Mouse (Mus musculus): ENCODE measurements around the gene Cldn20.

Gene Cldn20

DNA sequence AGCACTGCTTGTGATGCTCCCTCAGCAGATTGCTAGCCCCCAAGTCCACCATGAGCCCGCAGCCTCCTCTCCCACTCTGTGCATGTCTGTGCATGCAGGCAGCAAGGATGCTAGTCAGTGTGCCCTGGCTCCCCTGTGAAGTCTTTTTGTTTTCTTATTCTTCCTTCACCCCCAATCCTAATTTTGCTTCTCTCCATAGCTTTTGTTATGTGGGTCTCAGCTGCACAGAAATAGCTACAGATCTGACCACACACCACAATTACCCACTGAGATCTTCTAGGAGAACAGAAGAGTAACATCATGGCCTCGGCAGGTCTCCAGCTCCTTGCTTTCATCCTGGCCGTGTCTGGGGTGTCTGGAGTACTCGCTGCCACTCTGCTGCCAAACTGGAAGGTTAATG lies at the start of gene Cldn20:
Gene Cldn20 (plus strand): TSS at position 301 of the 400 bp plus-strand sequence.
- DNase-seq: no peak

DNA sequence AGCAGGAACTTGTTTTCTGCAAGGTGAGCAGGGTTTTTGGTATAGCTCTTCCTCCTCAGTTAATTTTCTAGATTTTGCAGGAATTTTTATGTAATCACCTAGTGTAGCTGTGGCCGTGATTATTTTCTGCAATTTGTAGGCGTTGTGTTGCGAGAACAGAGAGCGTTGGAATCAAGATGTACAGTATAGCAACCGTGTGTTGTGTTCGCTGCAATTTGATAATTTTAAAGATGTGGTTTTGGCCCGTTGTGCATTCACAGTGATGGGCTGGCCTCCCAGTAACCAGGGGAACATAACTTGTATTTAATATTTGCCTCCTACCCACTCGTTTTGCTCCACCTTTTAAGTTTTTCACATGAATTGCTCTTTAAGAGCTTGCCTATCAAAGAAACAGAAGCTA lies 49.3 kb upstream of the Cldn20 start:
- DNase-seq: no peak

DNA sequence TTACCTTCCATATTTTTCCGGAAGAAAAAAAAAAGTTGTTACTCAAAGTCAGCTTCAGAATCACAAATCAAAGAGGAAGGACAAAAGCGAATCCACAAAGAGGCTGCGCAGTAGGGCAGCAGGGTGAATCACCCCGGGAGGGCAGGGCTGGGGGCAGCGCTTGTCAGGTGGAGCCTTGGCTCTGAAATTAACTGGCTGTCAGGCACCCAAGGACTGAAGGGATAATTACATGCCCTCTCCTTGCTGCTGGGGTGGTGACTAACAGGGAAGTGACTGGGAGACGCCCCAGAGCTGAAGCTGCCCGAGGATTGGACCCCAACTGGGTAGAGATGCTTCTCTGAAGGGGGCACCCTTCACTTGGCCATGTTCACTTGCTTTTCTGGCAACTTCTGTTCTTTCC lies 46.5 kb upstream of the Cldn20 start:
- DNase-seq: no peak

DNA sequence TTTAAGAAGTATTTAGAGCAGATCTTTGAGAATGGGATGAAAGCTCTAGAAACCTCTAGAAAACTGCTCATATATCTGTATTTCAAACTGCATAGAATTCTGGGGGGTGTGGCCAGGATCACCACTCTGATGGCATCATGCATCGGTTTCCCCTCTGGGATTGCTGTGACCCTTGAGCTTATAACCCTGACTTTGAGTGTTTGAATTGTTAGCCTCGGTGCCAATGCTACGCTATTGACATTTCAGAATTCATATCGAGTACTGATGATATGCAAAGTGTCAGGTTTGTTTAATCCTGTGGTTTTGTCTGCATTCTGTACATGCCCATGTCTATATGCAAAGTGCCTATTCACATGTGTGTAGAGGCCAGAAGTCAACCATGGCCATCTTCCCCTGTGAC lies 45.1 kb upstream of the Cldn20 start:
- DNase-seq: no peak

DNA sequence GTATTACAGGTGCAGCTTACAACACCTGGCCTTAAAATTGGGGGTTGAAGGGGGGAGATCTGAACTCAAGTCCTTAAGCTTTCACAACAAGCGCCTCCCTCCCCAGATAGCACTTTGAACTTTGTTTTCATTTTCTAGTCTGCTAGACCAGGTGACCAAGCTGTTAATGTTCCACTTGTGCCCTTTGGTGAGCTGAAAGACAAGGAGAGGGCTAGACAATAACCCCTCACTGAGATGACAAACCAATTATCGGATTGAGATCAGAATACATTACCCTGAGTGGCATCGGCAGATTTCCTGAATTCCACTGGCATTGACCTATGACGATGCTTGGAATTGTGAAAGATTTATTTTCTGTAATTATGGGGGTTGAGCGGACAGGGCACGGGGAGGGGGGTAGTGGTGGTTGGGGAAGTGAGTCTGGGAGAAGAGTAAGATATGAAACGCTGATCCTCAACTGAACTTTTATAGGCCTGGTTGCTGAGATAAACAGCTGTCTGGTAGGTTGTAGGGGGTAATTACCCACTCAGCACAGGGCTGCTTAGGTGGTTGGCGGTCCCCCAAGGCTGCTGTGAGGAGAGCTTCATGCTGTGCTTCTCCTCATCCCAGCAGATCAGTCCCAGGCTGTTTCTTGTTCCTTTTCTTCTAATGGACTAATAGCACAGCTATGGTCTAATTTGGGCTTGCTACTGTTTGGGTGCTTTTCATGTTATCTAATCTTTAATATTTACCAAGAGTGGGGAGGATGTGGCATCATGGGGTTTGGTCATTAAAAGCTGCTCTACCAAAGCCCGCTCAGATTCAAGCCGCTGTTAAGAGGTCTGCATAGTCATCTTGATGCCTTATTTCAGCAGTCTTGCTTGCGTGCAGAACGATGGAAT lies 44.4 kb upstream of the Cldn20 start:
- DNase-seq: peak; percentile 28 to 35

DNA sequence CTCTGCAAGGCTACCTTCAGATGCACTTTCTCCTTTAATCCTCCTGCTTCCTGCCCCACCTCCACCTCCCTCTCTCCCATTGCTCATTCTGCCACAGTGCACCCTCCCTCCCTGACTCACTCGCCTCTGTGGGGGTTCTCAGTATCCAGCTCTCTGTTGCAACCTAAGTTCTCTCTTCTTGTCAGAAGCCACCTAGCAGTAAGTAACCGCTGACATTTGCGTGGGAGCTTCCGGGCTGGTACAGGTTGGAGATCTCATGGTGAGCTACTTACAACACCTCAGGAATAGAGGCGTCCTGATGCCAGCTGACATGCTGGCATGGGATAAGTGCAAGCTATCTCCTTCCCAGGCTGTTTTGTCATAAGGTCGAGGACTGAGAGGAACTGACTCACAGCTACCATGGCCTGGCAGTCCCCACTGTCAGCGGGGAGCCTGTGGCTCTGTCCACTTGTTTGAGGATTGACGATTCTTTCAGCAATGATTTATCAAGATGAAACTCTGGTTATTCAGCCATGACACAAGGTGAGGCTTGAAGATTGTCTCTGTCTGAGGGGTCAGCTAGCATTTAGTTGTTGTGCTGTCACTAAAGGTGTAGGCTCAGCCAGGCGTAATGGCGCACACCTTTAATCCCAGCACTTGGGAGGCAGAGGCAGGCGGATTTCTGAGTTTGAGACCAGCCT lies 42.0 kb upstream of the Cldn20 start:
- peak in 1 of 2 experiments; percentile 44 for DNase-seq

DNA sequence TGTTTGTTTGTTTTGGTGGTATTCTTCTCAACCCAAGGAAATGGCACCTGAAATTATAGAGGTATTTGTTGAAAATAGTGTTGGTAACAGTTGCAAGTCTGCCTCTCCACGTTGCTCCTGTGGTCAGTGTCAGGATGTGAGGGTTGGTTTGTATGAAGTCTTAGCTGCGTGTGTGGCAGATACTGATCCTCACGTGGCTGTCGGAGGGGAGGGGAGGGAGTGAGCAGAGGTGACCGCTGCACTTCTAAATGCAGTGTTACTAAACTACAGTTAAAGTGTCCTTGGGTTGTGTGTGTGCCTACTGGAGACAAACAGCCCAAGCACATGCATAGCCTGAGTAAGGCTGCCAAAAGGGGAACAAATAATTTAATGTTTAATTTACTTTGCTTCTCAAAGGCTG lies 41.3 kb upstream of the Cldn20 start:
- DNase-seq: no peak

DNA sequence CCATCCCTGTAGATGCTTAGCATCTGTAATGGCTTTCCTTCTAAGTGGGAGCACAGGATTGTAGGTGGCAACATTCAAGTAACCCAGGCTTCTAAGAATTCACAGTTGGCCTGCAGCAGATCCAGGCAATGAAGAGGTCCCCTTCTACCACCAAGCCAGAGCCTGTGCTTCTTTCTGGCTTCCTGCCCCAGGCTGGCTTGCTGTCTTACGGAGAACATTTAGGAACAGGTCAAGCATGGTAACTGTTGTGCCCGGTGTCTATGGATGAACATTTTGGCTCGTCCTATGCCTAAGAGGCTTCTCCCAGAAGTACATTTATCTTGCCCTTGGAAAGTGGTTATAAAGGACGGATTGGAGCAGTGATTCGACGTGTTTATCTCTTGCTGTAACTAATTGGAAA lies 40.7 kb upstream of the Cldn20 start:
- DNase-seq: no peak

DNA sequence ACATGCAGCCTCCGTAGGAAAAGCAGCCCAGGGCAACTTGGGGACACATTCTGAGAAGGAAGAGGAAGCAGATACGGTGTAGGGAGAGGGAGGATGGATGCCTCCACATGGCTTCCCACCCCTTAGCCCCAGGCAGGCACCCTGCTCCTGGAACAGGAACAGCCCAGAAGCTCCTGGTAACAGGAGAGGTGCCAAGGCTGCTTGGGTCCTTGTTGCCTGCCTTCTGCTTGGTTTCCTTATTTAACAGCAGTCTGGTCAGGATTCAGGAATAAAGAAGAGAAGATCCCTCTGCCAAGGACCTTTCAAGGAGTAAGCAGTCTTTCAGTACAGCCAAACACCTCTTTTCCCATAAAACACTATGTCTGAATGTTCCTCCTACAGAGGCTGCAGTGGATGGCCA lies 36.8 kb upstream of the Cldn20 start:
- DNase-seq: no peak

DNA sequence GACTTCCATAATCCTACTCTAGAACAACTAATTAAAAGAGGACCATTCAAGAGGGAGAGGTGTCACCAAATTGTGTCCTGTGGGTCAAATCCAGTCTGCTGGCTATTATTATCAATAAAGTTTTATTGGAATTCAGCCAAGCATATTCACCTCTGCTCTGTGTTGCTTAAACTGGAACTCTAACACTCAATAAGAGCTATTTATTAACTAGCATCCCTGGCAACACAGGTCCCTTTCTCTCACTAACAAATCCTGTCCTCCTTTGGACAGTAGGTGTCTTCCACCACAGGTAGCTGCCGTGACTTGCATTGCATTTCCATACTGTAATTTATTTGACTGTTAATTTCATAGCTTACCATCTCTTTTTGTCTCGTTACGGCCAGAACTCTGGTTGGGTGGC lies 36.3 kb upstream of the Cldn20 start:
- peak; percentile 28 to 52 for DNase-seq

DNA sequence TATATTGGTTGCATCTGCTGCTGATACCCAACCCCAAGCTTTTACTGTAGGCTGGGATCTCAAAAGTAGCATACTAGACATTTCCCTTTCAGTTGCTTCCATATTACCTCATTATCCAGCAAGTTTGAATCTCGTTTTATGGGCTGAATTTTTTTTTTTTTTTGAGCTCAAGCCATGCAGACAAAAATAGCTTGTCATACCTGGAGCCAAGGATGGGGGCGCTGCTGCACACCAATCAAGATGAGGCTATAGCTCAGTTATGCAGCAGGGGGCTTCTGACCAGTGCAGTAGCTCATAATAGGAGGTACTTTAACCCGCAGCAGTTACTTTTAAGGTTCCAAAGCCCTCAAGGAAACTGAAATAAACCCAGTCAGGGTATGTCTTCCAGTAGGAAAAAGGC lies 34.3 kb upstream of the Cldn20 start:
- DNase-seq: peak in 1 of 2 experiments; percentile 35

DNA sequence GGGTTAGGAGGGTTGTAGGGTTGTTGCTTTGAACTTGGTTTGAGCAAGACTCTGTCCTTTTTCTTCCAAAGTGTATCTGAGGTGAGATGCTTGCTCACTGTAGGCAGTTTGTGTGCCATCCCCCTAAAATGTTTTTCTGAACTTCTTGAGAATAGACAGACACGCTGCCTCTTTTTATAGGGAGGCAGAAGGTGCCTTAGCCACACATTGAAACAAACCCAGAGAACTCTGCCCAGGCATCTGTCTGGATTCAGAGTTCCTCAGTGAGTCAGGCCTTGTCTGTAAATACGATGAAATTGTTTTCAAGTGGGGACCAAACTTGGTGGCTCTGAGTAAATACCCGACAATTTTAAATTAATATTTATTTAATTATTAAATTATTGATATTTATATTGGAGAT lies 33.8 kb upstream of the Cldn20 start:
- no peak for DNase-seq

DNA sequence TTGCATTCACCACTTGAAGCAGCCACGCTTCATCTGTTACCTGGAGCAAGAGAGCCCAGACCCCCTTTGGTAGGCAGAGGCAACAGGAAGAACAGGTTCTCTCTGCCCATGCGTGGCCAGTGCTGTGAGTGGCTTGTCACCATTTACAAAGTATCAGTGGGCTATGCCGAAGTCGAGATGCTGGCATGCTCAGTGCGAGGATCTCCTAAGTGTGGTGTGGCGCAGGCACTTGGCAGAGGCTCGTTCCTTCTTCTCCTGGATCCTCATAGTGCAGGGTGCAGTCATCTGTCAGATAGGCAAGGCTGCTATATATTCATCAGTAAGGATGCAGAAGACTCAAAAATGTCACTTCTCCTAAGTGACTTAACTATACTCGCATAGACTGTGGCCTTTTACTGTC lies 32.9 kb upstream of the Cldn20 start:
- DNase-seq: no peak

DNA sequence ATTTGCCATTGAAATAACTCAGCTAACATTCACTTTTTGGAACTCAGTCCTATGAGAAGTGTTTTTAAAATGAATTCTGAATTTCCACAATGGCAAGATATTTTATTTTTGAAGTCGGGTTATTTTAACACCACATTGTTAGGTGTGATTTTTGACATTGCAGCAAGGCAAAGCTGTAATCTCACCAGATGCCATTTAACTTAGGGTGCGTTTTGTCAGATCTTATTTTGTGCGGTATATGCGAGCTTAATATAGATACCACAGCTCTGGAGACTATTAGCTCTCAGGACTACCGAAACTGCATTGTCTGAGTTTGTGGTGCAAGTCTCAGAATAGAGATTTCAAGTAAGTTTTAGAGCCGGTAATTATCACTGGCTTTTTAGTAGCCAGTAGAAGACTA lies 32.3 kb upstream of the Cldn20 start:
- DNase-seq: no peak

DNA sequence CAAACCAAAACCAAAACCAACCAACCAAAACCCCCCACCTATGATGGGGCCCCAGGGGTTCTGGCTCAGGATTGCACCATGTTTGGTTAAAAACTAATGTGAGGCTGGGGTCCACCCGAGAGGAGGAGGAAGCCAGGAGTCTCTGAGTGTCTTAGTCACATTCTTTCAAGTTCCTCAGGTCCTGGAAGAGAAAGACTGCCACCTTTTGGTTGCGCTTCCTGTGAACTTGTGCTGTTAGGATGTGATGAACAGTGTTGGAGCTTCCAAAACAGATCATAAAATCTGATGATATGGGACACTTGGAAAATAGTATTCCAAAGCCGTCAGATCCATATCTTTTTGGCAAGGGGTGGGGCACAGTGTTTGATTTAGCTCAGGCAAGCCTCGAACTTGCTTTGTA lies 31.4 kb upstream of the Cldn20 start:
- no peak for DNase-seq

DNA sequence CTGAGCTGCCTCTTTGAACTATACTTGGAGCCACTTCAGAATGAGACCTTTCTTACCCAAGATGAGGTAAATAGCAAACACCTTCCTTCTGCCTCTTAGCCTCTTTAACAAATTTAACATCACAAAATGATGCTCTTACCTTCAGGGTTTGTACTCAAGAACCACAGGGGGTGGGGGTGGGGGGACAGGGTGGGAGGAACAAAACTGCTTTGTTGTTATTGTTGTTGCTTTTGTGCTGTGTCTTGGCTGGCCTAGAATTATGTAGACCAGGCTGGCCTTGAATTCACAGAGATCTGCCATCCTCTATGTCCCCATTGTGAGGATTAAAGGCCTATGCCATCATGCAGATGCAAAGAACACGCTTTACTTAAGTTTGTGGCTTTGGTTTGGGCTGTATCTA lies 26.6 kb upstream of the Cldn20 start:
- no peak for DNase-seq

DNA sequence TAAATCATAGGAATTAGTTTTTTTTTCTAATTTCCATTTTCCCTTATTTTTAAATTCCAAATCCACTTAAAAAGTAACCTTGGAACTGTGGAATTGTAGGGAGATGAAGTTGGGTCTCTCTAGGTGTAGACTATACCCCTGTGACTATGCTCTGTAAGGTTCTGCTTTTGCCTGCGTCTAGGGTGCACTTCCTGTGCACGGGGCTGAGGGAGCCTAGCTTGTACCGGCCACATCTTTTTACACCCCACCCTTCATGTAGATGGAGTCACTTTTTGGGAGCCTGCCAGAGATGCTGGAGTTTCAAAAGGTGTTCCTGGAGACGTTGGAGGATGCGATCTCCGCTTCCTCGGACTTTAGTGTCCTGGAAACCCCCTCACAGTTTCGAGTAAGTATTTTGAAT lies 25.8 kb upstream of the Cldn20 start:
- DNase-seq: no peak

DNA sequence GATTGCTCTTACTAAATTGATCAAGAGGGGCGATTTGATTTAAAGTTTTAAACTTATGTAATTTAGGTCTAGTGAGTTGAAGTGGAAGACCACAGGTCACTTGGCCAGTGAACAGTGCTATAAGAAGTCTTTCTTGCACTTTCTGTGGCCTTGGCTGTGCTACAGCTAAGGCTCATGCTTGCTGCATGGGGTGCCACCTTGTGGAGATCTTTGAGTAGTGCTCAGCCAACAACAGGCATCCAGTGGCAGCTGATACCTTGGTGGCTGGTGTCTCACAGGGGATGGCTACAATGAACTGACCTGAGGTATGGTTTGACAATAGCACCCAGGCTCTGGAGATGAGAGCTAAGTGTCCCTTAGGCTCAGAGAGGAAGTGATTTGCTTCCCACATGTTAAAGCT lies 22.5 kb upstream of the Cldn20 start:
- peak; percentile 37 to 77 for DNase-seq

DNA sequence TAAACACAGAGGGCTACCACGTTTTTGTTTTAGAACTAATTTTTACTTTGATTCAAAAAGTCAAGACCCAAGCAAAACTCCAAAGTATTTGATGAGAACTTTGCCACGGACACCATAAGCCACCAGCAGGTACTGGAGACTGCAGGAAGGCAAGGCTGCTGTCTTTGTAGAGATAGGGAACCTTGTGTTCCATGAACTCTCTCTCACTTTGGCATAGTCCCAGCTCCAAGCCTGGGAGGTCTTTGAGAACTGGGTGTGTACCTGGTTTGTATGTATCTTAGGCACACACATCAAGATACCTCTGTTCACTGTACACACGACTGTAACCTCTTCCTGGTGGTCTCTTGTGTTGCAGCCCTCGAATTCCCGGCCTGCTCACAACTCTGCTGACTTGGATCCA lies 18.0 kb upstream of the Cldn20 start:
- DNase-seq: no peak

DNA sequence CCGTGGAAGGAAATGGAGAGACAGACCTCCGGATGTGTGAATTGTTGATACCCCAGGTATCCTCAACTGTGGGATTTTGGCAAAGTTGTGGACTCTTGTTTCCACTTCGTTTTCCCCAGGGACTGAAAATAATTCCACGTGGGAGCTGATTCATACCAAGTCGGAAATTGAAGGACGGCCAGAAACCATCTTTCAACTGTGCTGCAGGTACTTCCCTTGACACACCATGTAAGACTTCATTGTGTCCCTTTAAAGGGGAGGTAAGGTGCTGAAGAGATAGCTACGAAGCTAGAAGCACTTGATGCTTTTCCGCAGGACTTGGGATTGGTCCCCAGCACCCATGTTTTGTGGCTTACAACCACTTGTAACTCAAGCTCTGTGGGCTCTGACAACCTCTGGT lies 16.5 kb upstream of the Cldn20 start:
- no peak for DNase-seq

DNA sequence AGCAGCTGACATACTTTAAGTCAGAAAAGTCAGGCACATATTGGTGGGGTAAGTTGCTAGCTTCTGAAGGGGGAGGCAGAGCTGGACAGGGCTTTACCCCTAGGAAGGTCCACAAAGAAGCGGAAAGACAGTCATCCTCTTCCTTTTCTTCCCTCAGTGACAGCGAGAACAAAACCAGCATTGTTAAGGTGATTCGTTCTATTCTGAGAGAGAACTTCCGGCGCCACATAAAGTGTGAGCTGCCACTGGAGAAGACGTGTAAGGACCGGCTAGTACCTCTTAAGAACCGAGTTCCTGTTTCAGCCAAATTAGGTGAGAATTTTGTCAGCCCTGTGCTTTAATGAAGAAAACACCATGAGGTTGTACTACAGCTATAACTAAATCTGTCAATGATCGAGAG lies 15.9 kb upstream of the Cldn20 start:
- no peak for DNase-seq

DNA sequence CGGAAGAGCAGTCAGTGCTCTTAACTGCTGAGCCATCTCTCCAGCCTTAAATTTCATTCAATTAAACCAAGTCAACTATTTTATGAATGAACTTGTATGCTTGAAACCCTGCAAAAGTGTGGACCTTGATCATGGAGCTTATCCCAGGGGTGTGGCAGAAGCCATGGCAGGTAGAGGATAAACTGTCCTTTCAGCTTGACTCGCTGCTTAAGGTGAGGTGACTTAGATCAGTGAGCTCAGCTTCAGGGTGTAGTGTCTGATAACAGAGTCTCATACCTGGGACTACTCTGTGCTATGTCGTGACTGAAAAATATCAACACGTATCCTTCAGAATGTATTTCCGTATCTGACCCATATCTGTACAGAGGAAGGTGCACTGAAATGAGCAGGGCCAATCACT lies 12.0 kb upstream of the Cldn20 start:
- DNase-seq: no peak

DNA sequence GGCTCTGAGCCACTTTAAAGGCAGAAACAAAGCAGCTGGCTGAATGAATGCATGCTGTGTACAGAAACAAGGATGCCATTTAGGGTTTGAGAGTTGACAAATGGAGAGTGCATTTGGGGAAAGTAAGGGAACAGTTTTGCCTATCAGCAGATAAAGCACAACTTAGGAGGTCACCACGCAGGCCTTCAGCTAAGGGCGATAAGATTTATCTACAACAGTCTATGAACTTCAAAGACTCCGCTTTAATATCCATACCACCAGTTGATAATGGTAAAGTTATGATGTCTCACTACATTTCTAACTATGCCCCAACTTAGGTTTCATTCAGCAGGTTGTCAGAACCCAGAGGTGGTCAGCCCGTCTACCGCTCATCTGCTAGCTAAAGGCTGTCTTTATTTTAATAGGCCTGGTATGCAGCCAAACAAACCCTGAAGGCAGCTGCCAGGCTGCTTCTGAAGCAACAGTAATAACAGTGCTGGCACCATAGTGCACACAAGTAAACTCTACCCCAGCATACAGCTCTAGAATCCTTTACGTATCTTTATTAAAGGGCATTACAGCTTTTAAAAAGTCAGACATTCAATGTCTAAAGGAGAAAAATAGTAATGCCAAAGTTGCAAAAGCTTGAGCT lies 4.4 kb upstream of the Cldn20 start:
- DNase-seq: no peak

DNA sequence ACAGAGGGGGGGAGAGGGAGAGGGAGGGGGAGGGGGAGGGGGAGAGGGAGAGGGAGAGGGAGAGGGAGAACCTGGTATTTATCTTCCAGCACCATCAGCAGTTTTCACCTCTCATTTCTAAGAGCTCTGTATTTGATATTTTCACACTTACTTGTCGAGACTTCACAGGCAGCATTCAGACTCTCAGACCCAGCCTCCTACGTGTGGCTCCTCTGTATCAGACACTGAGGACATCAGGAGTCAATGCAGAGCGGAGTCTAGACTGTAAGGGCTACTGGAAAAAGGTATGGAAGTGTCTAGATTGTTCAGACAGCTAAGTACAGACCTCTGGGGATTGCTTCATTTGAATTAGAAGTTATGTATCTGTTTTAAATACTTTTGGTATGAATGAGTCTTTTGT lies 2.8 kb upstream of the Cldn20 start:
- DNase-seq: no peak

Measured in kidney, adult 8-10 months (tissue).